Mouse (Mus musculus) limb, embryonic 14.5 days (tissue): Measurements from ENCODE around the gene Pitpnm2. TPM values are rescaled to one million over a fixed set of nuclear protein-coding genes. Genes with fewer than 3 reads are reported as not detected.

Source experiments
- ATAC-seq: fragments of 200-750 bp; cut with Nextera tagmentation; 2 replicates; pipeline ENCODE4 v1.8.0; 2017; ENCODE audit warnings: low read depth, moderate number of reproducible peaks, moderate TSS enrichment; ENCODE audit not compliant: low FRiP score
- DNase-seq: peaks from one replicate; pipeline ENCODE4 v3.0.0-alpha.2; 2015; ENCODE audit warnings: low spot score
- H3K27ac ChIP-seq: fragments of 300-500 bp; sonication (generic); replicated peaks from 2 replicates; pipeline ENCODE4 v1.5.1; 2014; ENCODE audit warnings: low read depth, mild to moderate bottlenecking, low read length, moderate library complexity, mixed read lengths
- H3K27me3 ChIP-seq: fragments of 300-500 bp; sonication (generic); 2 replicates; pipeline ENCODE4 v1.6.1; 2014; ENCODE audit warnings: low read length, mixed read lengths; ENCODE audit not compliant: control insufficient read depth, insufficient read depth
- H3K36me3 ChIP-seq: fragments of 300-500 bp; sonication (generic); 2 replicates; pipeline ENCODE4 v1.6.1; 2014; ENCODE audit warnings: mild to moderate bottlenecking, low read length, moderate library complexity, mixed read lengths; ENCODE audit not compliant: control insufficient read depth, insufficient read depth
- H3K4me1 ChIP-seq: fragments of 300-500 bp; sonication (generic); 2 replicates; pipeline ENCODE4 v1.6.1; 2014; ENCODE audit warnings: antibody characterized with exemption, low read length, mixed read lengths; ENCODE audit not compliant: control insufficient read depth, insufficient read depth
- H3K4me2 ChIP-seq: fragments of 300-500 bp; sonication (generic); replicated peaks from 2 replicates; pipeline ENCODE4 v1.6.1; 2014; ENCODE audit warnings: low read depth, mild to moderate bottlenecking, low read length, moderate library complexity; ENCODE audit not compliant: severe bottlenecking
- H3K4me3 ChIP-seq: fragments of 300-500 bp; sonication (generic); replicated peaks from 2 replicates; pipeline ENCODE4 v1.5.1; 2014; ENCODE audit warnings: low read length
- H3K9ac ChIP-seq: fragments of 300-500 bp; sonication (generic); 2 replicates; pipeline ENCODE4 v1.6.1; 2014; ENCODE audit warnings: mild to moderate bottlenecking, low read depth, low read length, moderate library complexity; ENCODE audit not compliant: severe bottlenecking
- H3K9me3 ChIP-seq: fragments of 300-500 bp; sonication (generic); 2 replicates; pipeline ENCODE4 v1.6.1; 2016; ENCODE audit warnings: low read length; ENCODE audit not compliant: control insufficient read depth
- POLR2A ChIP-seq: fragments of 200-500 bp; IDR thresholded peaks from 2 replicates; pipeline ENCODE4 v1.8.0; 2012; ENCODE audit warnings: inconsistent platforms, mild to moderate bottlenecking, moderate library complexity, borderline replicate concordance; ENCODE audit not compliant: insufficient read depth, insufficient read length; ENCODE audit errors: extremely low read depth
- WGBS: fragments of 180-500 bp; shearing (Covaris S2); extraction: QIAGEN DNeasy Blood & Tissue Kit; methylation state at CpG from one replicate; pipeline ENCODE4 v1.1.7; 2014; 5-methylcytosine and 5-hydroxymethylcytosine counted together
- polyA plus RNA-seq, 2 experiments: library from polyadenylated mRNA; depleted of rRNA in 1 of 2; stranded (reverse) in 1 of 2; unstranded in 1 of 2; fragments of >200 nt; fragmentation: Nextera tagmentation in 1 of 2; extraction: Ambion mirVana in 1 of 2; gene quantifications; 2 replicates each; pipeline versions ENCODE4 v1.2.1 to v1.2.3; 2012 to 2014

Gene Pitpnm2
- polyA plus RNA-seq, 2 experiments: 8.2 to 37.1 TPM

DNA sequence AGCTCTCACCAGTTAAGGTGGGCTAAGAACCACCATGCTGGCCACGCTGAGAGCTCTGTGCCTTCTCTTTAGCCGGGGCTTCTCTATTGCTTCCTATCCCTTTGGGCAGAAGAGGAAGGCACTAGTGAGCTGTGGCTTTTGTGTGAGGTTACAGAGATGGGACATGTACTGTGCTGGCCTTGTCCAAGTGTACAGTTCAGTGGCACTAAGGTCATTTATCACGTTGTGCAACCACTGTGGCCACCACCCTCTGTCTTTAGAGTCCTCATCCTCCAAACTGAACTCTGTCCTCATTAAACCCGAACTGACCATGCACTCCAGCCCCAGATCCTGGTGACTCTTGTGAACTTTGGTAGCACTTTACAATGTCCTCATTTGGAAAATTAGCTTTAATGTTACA lies 23.1 kb downstream of the Pitpnm2 start:
- ATAC-seq (no peak), DNase-seq (no peak)
- no peak overlapping the region for H3K4me3 ChIP-seq
- no peaks in the 10 kb centered on the region for H3K9me3 ChIP-seq
- no peak overlapping the region for H3K27ac ChIP-seq
- peaks cover 12% of the 10 kb centered on the region; the same call in 1 of the 2 replicates for H3K4me1 ChIP-seq
- no peak overlapping the region for H3K4me2 ChIP-seq
- no peak overlapping the region; the same call in 1 of the 2 replicates for H3K9ac ChIP-seq
- TF ChIP-seq POLR2A: no peak
- H3K27me3 ChIP-seq: no peaks in the 10 kb centered on the region
- WGBS: 75% methylated on average over 4 of the region's 4 CpGs
- no peaks in the 10 kb centered on the region for H3K36me3 ChIP-seq

DNA sequence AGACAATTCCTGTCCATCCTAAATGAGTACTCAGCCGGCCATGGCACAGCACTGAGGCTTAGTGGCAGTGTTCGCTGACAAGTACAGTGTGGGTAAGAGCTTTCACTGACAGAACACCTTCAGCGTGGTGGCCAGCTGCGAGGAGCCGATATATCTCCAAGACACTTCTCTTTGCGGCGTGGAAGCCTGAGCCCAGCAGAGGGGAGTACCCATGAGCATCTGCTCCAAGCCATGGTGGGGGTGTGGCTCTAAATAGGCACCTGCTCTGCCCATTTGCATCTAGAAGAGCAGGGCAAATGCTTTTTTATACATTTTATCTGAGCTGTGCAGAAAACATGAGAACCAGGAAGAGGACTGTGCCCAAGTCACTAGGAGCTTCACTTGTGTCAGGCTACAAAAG lies 23.7 kb downstream of the Pitpnm2 start:
- Histone ChIP-seq H3K4me1 (peaks cover 16% of the 10 kb centered on the region; the same call in 1 of the 2 replicates), H3K27me3 (no peaks in the 10 kb centered on the region), H3K27ac (no peak overlapping the region), H3K4me3 (no peak overlapping the region), H3K9ac (no peak overlapping the region), H3K9me3 (no peaks in the 10 kb centered on the region), H3K4me2 (no peak overlapping the region), H3K36me3 (no peaks in the 10 kb centered on the region)
- WGBS: 92% methylated on average over 7 of the region's 7 CpGs
- DNase-seq: no peak
- no peak for ATAC-seq
- no peak for TF ChIP-seq POLR2A

DNA sequence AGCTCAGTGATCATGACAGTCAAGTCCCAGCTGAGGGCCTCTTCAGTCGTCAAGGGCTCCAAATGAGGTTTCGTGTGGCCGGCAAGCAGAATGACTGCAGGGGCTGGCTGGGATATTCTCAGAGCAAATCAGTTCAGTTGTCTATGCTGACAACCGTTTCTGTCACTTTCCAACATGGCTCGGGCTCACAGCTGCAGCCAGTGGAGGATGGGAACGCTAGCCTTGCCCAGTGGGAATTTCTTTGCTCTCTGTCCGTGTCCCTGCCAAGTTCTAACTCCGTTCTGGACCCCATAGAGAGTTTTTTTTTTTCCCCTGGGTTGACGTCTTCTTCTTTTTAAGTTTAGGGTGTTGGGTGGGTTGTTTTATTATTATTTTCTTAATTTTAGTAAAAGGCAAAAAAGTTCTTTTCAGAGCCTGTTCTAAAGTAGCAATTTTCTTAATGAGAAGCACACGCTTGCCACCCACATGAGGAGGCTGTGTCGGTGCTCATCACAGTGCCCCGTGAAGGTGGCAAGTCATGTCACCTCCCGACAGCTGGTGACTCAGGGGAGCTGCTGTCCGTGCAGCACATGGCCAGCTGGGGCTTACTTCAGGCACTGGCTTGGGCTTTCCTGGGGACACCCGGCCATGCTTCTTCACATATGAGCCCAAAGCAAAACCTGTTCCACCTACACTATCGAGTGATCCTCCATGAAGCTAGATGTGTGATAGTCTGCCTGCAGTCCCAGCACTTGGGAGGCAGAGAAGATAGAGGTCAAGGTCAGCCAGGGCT lies 25.1 kb downstream of the Pitpnm2 start:
- no peak overlapping the region for H3K9ac ChIP-seq
- no peak for TF ChIP-seq POLR2A
- no peak overlapping the region for H3K4me2 ChIP-seq
- ATAC-seq: no peak
- no peak for DNase-seq
- H3K4me1 ChIP-seq: peaks cover 19% of the 10 kb centered on the region; the same call in 1 of the 2 replicates
- H3K4me3 ChIP-seq: no peak overlapping the region
- no peaks in the 10 kb centered on the region for H3K27me3 ChIP-seq
- no peaks in the 10 kb centered on the region for H3K9me3 ChIP-seq
- H3K36me3 ChIP-seq: no peaks in the 10 kb centered on the region
- 60% methylated on average over 16 of the region's 16 CpGs for WGBS
- no peak overlapping the region for H3K27ac ChIP-seq

DNA sequence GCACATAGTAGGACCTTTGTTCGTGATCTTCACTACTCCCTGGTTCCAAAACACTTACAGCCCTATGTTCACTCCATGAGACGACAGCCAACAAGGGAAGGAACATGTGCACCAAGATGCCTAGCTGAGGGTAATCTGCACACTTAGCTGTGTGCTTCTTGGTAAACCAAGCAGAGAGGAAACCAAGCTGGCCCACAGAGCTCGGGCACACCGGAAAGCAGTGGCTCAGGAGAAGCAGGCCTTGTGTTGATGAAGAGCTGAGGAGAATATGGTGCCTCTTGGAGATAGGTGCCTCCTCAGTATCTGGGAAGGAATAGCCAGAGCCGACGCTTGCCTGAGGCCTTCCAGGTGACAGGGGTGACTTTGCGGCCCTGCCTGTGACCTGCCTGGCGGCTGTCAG lies 26.0 kb downstream of the Pitpnm2 start:
- ATAC-seq (no peak), DNase-seq (no peak)
- peaks cover 21% of the 10 kb centered on the region; the same call in 1 of the 2 replicates for H3K4me1 ChIP-seq
- no peak overlapping the region for H3K9ac ChIP-seq
- no peaks in the 10 kb centered on the region for H3K36me3 ChIP-seq
- 81% methylated on average over 8 of the region's 8 CpGs for WGBS
- TF ChIP-seq POLR2A: no peak
- H3K9me3 ChIP-seq: no peaks in the 10 kb centered on the region
- H3K27ac ChIP-seq: no peak overlapping the region
- no peaks in the 10 kb centered on the region for H3K27me3 ChIP-seq
- no peak overlapping the region for H3K4me2 ChIP-seq
- no peak overlapping the region for H3K4me3 ChIP-seq

DNA sequence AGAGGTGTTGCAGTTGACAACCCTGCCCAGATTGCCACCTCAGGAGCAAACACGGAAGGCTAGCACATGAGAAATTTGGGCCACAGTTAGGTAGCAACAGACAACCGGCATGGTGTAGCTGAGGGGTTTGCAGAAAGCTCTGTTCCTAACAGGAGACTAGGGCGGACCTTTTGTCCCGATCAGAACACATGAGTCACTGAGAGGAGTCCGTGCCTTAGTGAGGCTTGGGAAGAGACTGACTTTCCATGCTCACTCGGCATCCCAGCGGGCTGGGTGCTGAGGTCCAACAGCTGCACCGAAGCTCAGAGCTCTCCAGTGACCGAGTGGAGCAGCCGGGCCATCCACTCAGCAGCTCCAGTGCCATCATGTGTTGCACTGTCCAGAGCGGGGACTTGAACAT lies 26.9 kb downstream of the Pitpnm2 start:
- H3K4me2 ChIP-seq: no peak overlapping the region
- H3K27me3 ChIP-seq: no peaks in the 10 kb centered on the region
- TF ChIP-seq POLR2A: no peak
- ATAC-seq (0 out of 2 replicates have a peak, but pooled peaks have one; percentile 35), DNase-seq (no peak)
- no peaks in the 10 kb centered on the region for H3K9me3 ChIP-seq
- H3K27ac ChIP-seq: no peak overlapping the region
- H3K9ac ChIP-seq: no peak overlapping the region
- WGBS: 78% methylated on average over 11 of the region's 11 CpGs
- no peaks in the 10 kb centered on the region for H3K36me3 ChIP-seq
- H3K4me1 ChIP-seq: peaks cover 21% of the 10 kb centered on the region; the same call in 1 of the 2 replicates
- H3K4me3 ChIP-seq: no peak overlapping the region
